Mouse (Mus musculus) lung, adult 10 weeks (tissue): Measurements from ENCODE around the gene Txnrd1. TPM values are rescaled to one million over a fixed set of nuclear protein-coding genes. Genes with fewer than 3 reads are reported as not detected.

ENCODE experiments used
- polyA plus RNA-seq: library from polyadenylated mRNA; stranded (reverse); fragments of 350-450 nt; fragmentation: Illumina TruSeq; extraction: RNeasy Lipid Tissue Mini Kit (QIAGEN cat#74804); gene quantifications from one replicate; pipeline ENCODE4 v1.2.3, GENCODE M21; 2014; ENCODE audit warnings: low read depth, low replicate concordance; ENCODE audit not compliant: insufficient read depth

Txnrd1 gene
- 26.5 TPM for polyA plus RNA-seq

GRCm38 (mm10) chr10:82833926-82834325 is at the start of gene Txnrd1:
Txnrd1 (plus strand) TSS chr10:82833951.

GRCm38 (mm10) chr10:82866356-82866755 is 32.6 kb downstream of the Txnrd1 start, which contains the start of gene Eid3:
Eid3 (plus strand) TSS chr10:82866626.

Other genes starting within 250 kb of the Txnrd1 start
- gene 1190007I07Rik, start 210.7 kb upstream of the Txnrd1 start, polyA plus RNA-seq: 16.9 TPM
- gene Tdg, start 204.1 kb upstream of the Txnrd1 start, polyA plus RNA-seq: 17.1 TPM
- gene Glt8d2, start 143.3 kb upstream of the Txnrd1 start, polyA plus RNA-seq: 5.0 TPM
- 9.2 TPM for gene Hcfc2, start 137.8 kb upstream of the Txnrd1 start, polyA plus RNA-seq
- 13.6 TPM for gene Nfyb, start 69.8 kb upstream of the Txnrd1 start, polyA plus RNA-seq
- gene Eid3, start 32.7 kb downstream of the Txnrd1 start, polyA plus RNA-seq: not detected
- 4.2 TPM for gene Chst11, start 151.5 kb downstream of the Txnrd1 start, polyA plus RNA-seq